Mouse (Mus musculus): ENCODE measurements around the gene Kmt2e.

Gene Kmt2e

DNA sequence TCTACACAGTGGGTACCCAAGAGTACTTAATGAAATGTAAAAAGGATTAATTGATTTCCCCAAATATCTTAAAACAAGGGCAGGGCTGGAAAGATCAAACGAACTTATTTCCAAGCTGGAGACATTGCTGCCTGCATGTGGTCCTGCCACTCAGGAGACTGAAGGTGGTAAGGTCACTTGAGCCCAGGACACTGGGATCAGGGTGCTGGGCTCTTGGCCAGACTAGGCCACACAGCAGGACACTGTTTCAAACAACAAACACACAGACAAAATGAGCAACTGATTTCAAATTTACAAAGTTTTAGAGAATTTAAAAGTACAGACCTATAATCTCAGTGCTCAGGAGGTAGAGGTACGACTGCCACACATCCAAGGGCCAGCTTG, 23.5 kb upstream of the Kmt2e start:
- no peak for DNase-seq (ENCODE audit: low read depth, low spot score)

DNA sequence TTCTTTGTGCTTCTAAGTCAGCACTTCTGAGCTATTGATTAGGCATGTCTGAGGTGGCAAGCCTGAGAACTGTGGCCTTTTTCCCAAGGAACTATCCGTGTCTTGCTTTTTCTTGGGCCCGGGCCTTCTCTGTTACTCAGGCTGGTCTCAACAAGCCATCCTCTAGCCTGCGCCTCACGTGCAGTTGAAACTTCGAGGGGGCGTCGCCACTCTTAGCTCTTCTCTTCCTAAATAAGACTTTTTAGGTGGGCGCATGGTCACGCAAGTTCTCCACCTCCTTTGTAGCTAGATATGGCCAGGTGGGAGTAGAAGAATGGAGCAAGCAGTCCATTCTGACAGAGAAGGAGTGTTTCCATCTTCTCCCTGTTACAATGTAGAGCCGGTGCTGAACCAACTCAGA, 22.6 kb upstream of the Kmt2e start:
- no peak for DNase-seq (ENCODE audit: low read depth, low spot score)

DNA sequence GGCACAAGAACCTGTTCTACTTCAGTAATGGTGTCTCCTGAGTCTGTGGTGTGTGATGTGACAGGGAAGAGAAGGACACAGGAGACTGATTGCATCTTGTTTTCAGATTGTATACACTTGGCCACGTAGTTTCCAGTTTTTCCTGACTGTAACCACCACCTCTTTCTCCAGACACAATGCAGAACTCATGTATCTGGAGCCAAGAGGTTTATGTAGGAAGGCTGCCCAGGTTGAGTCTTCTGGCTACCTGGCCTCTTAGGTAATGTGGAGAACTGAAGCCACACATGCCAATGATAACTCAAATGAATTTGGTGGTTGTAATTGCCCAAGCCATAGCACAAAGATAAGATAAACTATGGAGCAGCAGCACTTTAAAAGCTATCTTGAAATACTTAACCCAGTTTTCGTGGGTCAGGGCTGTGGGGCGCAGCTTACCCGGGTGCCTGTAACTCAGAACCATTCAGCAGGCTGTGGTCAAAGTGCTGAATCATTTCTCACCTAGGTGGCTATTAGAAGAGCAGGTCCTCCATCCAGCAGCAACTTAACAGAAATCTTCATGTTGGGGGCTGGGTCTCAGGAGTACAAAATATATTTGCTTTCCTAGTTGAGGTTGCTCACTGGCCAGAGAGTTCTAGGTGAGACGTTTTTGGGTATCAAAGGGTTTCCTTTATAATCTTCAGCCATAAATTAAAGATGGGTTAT, 21.8 kb upstream of the Kmt2e start:
- DNase-seq (ENCODE audit: low read depth, low spot score): no peak

DNA sequence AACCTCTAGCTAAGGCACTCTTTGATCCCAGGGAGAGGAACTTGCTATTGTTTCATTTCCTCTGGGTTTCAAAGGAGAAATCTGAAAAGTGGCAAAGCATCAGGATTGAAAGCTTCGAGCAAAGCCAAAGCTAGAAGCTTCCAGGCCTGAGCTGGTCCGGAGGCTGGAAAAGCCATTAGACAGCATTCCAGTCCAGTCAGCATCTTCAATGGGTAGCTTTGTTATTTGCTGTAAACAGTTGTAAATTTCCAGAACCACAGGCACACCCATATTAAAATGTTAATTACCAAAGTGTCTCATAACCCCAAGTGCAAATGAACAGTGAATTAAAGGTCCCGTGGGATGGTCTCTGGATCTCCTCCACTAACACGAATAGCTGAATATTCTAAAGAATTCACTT, 21.2 kb upstream of the Kmt2e start:
- no peak for DNase-seq (ENCODE audit: low read depth, low spot score)

DNA sequence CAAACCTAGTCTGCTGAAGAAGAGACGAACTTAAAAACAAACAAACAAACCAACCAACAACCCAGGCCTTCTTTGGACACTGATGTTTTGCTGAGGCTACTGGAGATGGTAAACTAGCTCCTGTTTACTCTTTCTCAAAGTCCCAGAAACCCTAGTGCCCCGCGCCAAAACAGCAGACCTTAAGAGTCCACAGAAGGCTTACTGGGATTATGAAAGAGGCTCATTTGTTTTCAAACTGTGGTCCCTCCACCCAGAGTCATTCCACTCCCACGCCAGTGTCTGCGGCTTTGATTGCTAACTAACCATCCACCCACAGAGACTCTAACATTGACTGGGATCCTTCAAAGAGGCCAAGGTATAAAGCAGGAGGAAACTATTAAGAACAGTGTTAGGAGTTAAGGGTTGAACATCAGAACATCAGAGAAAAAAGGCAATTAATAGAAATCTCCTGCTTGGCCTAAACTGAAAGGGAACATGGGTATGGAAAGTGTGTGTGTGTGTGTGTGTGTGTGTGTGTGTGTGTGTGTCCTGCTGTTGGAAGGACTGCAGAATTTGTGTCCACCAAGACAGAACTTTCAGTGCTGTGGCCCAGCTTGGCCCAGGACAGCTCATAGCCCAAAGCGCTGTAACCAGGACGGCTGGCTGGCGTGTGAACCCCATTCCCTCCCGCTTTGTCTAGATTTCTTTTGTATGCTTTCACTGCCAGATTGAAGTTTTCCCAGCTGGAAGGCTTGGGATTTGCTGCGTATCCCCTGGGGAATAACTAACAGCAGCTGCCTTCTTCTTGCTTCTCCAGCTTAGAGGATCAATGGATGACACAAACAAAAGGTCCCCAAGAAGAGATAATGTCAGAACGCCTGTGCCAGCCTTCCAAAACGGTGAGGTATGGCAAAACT, 20.4 kb upstream of the Kmt2e start:
- no peak for DNase-seq (ENCODE audit: low read depth, low spot score)

DNA sequence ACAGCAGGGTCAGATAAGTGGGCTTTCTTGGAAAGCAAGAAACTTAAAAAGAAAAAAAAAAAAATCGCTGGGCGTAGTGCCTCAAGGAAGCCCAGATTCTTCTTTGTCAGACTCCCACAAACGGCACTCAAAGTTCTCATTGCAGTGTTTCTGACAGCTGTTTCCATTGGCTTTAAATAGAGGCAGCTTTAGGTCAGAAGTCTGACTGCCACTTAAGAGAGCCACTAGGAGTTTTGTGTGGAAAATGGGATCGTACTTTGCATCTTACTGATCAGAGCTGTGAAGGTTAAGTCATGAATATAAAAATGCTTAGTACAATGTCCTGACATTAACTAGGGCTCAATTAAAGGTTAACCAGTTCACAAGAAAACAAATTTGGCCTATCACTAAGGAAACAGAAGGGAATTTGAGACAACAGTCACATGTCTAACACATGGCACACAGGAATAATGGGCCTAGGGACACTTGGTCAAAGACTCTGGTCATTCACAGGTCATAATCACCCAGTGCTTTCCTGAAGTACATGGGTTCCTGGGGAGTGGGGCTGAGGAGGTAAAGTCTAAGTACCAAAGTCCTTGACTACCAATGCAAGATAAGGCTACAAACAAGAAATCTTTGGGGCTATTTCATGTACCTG, 19.6 kb upstream of the Kmt2e start:
- DNase-seq (ENCODE audit: low read depth, low spot score): no peak

DNA sequence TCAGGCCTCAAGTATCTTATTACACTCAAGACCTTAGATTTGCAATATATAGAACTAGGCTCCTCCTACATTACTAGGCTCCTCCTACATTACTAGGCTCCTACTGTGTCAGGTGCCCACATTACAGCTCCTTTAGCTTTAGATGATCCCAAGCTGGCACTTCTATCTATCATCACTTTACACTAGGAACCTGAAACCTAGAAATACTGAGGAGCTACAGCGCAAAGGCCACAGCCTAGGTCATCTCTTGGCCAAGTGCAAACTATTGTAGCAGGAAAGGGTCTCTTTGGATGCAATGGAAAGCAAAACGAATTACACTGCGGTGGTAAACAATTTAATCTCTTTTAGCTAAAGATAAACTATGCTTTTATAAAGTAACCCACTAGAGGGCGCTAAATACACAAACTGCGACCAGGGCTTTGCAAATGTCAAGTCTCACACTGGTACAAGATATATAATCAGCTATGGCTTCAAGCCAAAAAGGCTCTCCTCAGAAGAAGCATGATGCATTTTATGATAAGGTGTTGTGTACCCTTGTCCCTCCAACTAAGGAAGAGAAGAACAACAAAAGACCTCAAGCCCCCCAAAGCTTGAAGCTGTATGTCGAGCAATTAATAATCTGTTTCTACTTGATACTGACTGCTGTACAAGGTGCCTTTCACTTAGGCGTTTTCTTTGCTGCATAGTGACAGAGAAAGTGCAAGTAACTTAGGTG, 18.5 kb upstream of the Kmt2e start:
- no peak for DNase-seq (ENCODE audit: low read depth, low spot score)

DNA sequence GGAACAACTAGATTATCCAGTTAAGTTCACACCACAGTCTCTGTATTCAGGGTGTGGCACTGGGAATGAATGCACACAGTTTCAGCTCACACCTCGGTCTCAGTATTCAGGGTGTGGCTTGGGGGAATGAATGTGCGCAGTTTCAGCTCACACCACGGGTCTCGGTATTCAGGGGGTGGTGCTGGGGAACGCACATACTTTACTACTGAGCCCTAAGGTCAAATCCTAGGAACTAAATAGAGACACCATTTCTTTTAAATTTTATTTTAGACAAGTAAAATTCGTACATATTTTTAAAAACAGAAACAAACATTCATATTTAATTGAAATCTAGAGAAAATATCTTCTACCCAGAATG, 18.0 kb upstream of the Kmt2e start:
- DNase-seq (ENCODE audit: low read depth, low spot score): no peak

DNA sequence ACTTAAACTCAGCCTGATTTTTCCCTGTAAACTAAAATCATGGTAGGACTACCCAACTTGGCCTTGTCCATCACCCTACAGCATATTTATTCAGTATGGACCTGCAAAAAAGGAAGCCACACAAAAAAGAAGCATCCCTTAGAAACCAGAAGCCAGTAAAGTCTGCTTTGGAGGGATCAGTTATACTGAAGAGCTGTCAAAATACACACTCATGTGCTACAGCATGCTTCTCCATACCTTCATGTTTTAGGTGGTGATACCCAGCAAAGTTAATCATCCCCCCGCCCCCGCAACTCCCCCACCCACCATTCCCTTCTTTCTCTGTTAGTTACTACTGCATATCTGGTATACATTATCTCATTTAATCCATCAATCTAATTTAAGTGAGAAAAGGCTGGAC, 16.5 kb upstream of the Kmt2e start:
- DNase-seq (ENCODE audit: low read depth, low spot score): no peak

DNA sequence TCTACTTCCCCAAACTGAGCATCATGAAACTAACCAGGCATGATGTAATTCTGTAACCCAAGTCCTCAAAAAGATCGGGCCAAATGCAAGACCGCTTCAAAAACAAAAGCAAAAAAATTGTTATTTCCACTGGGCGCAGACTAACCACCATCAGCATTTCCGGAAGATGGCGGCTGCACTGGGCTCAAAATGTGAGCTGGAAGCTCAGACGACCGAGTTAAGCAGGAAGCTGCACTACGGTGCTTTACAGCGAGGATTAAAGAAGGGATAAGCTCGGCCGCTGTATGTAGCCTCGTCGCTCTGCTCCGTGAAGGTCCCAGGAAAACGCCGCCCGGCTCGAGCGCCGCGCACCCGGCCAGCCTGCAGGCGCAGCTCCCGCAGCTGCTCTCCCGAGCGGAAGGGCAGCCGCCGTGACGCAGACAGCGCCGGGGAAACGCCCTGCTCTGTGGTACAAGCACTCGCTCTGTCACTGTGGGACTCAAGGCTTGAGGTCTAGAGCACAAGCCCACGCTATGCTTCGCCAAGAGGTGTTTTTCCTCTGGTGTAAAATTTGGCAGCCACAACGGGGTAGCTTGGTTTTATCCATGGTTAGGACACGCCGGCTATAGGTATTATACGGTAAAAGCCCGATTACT, 16.0 kb upstream of the Kmt2e start:
- no peak for DNase-seq (ENCODE audit: low read depth, low spot score)

DNA sequence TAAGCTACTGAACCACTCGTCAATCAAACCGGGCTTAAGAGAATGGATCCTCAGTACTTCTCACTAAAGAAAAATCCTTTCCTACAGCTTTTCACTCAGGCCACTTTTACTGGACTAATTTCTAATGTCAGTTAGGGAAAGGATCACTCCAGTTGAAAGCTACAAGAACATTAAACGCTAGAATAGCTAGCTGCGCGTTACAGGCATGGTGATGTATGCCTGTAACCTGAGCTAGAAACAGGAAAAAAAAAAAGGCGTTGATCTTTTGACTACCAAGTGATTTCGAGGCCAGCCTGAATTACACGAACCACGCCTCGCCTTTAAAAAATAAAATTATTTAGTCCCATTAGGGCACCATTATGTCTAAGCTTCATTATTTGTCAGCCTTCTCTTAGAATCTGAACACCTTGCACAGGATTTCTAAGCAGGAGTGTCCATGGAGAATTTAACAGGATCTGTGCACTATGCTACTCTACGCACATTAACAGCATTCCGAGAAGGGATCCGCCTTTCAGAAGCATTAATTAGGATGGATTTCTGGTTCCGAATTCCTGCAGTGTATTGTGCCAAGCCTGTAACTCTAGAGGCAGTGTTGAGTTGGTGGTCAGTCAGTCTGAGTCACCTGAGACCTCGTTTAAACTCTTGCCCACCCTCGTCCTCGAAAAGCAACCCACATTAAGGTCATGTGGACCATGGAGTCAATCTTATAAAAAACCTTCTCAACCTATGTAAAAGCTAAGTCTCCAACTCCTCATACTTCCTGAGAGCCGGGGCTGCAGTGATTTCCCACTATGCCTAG, 15.2 kb upstream of the Kmt2e start:
- DNase-seq (ENCODE audit: low read depth, low spot score): no peak

DNA sequence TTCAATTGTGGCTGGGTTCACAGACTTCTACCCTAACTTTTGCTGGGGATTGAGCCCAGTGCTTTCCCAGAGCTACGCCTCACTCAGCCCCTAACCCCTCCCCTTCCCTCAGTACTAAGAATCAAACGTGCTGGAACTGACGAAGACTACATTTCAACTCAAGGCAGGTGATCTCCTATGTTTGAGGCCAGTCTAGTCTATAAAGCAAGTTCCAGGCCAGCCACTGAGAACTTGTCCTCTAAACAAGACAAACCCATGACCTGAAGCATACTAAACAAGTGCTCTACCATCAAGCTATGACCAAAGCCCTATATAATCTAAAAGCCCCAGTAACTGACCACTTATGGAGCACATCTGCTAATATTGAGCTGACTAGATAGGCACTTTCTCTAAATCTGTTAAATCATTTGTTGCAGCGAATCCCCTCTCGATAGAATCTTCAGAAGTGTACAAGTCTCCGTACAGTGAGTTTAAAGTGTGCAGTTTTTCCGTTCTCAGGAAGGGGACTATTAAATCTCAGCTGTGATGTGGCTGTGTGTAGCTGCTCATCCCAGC, 14.5 kb upstream of the Kmt2e start:
- no peak for DNase-seq (ENCODE audit: low read depth, low spot score)

DNA sequence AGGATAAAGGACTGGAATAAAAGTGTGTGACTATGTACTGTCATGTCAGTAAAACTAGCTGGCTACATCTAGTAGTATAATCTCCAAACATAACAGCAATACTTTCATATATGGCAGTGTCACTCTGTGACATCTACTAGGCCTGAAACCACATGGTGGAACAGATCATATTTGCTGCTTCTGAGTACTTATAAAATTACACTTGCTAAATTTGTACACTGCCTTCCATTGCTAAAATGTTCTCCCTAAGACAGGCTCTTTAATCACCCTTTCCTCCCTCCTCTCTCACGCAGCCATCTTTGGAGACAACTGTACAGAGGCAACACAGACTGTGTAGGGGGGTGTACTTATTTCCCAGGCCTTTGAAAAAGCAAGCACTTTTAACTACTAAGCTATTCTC, 13.8 kb upstream of the Kmt2e start:
- DNase-seq (ENCODE audit: low read depth, low spot score): no peak

DNA sequence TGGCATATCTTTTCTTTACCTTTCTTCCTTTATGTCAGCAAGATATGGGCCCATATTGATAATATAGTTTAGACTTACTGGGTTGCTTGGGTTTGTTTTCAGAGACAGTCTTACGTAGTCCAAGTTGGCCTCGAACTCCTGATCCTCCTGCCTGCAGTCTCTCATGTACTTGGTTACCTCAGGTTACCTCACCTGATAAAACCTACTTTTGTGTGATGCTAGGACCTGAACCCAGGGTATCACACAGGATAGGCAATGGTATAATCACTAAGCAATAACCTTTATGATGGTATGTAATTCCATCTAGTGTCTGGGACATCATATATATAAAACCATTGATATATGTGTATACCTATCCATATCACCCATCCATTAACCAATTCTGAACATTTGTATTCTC, 12.8 kb upstream of the Kmt2e start:
- no peak for DNase-seq (ENCODE audit: low read depth, low spot score)

DNA sequence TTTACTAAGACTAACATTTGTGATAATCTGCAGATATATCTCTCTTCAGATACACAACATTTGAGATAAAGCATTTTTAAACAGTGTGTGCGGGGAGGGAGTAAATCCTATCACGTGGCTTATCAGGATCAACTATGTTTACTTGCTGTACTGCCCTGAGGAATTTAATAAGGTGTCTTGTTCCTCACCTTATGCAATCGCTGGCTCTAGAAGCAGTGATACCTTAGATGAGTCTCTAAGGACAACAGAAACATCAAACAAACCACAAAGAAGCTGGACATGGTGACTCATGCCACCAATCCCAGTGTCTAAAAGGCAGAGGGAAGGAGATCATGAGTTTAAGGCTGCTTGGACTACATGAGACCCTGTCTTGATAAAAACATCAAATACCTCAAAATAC, 11.2 kb upstream of the Kmt2e start:
- no peak for DNase-seq (ENCODE audit: low read depth, low spot score)

DNA sequence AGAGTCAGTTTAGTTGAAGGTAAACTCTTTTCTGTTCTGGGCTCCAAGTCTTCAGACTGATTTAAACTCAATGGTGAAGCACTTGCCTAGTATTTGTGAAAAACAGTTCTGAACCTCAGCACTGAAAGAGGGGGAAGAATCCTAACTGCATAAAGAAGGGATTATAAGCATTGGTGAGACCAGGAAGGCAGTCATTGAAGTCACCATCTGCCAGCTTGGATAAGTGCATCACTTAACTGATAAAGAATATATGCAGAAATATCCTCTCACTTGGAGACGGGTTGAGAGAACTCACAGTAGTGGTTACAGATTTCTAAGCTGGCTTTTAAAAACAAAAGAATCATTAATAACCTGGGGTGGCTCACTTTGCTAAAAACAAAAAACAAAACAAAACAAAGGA, 6.7 kb upstream of the Kmt2e start:
- no peak for DNase-seq (ENCODE audit: low read depth, low spot score)

DNA sequence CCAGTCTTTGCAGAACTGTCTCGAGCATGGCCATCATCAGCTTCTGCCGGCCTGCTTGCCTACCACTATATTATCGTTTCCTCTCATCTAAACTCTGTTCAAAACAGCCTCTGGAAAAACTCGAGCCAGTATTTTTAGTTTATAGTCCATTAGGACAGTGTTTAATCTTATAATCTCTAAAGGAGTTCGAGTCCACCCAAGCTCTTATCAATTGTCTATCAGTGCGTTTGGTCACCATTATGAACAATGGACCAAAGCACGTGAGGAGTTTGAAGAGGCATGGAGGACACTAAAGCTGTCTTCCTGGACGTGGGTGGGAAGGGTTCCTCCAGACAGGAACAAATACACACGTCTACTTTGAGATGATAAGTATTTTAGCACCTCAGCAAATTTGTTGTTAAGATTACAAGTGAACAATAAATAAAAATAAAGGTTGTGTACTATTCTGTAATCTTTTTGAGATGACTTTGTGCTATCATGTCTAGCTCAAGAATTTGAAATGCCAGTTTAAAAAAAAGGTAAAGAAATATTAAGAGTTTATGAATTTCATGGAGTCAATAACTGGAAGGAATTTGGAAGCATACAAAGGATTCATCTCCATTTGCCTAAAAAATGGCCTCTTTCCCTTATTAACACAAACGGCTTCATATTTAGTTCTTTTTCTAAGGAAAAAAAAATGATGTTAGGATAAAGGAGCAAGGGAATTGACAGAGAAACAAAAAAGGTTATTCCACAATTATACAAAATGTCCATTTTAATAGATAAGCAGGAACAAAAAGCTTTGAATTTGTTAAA, 3.0 kb upstream of the Kmt2e start:
- DNase-seq (ENCODE audit: low read depth, low spot score): no peak

DNA sequence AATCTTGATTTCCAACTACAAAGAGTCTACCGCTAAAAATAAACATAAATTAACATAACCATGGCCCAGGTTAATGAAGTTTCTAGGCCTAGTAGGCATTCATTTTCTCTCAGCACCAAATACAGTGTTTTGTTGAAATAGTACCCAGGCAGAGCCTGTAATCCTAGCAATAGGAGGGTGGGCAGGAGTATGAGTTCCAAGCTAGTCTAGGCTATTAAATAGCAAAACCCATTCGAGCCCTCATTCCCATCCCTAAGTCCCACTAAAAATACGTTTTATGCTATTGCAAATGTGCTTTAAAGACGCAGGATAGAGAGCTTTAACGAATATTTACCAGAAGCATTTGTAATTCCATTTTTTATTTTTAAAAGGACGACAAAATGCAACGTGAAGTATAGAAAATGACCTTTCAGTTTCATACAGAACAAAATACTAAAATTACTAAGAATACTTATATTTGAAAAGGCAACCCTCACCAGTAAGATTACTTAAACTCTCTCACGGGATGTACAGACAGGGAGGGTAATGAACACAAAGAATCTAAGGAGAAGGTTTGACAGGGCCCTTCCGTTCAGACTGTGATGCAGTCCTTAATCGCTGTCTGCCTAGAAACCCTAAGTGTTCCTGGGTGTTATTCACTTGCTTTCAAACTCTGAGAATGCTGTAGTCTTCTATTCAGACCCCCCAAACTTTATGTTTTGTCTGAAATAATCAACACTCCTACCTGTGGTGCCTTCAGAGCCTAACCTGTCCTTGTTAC, 2.1 kb upstream of the Kmt2e start:
- no peak for DNase-seq (ENCODE audit: low read depth, low spot score)
